Mouse (Mus musculus) ES-E14 (cell line): ENCODE data around the gene Xirp1.

Experiments used
- CHD2 ChIP-seq: IDR thresholded peaks from 2 replicates; pipeline ENCODE4 v1.6.1; 2014; ENCODE audit warnings: mild to moderate bottlenecking, low read depth, low read length, inconsistent platforms
- HCFC1 ChIP-seq: IDR thresholded peaks from 2 replicates; pipeline ENCODE4 v1.6.1; 2012; ENCODE audit warnings: low read length, inconsistent platforms, borderline replicate concordance; ENCODE audit not compliant: insufficient read depth
- MAFK ChIP-seq: IDR thresholded peaks from 2 replicates; pipeline ENCODE4 v1.6.1; 2014; ENCODE audit warnings: mild to moderate bottlenecking, low read depth, low read length, inconsistent platforms; ENCODE audit not compliant: insufficient read depth
- ZC3H11A ChIP-seq: IDR thresholded peaks from 2 replicates; pipeline ENCODE4 v1.6.1; 2012; ENCODE audit warnings: low read depth, mild to moderate bottlenecking, inconsistent platforms, low read length, borderline replicate concordance
- ZNF384 ChIP-seq: IDR thresholded peaks from 2 replicates; pipeline ENCODE4 v1.6.1; 2012; ENCODE audit warnings: low read depth, low read length, inconsistent platforms

- TF ChIP-seq ZC3H11A: no peak
- peak; percentile 42; the same call in 1 of the 2 replicates for TF ChIP-seq MAFK
- no peak for TF ChIP-seq CHD2
- TF ChIP-seq HCFC1: no peak
- TF ChIP-seq ZNF384: no peak
Measured at GRCm38 (mm10) chr9:119994207-119994606, 29.2 kb downstream of the Xirp1 start.
